Mouse (Mus musculus) CH12.LX (cell line): ENCODE measurements around the gene Ppm1m.

Experiments
- CHD2 ChIP-seq: IDR thresholded peaks from 2 replicates; pipeline ENCODE4 v1.6.1; 2011; ENCODE audit warnings: low read length, improper control_type of control experiment
- HCFC1 ChIP-seq: IDR thresholded peaks from 2 replicates; pipeline ENCODE4 v1.6.1; 2012; ENCODE audit warnings: low read depth, mild to moderate bottlenecking, inconsistent platforms, low read length, improper control_type of control experiment
- IRF4 ChIP-seq: IDR thresholded peaks from 2 replicates; pipeline ENCODE4 v1.6.1; 2014; ENCODE audit warnings: low read depth, mild to moderate bottlenecking, inconsistent platforms, low read length, improper control_type of control experiment
- MAX ChIP-seq: IDR thresholded peaks from 2 replicates; pipeline ENCODE4 v1.6.1; 2011; ENCODE audit warnings: low read length, improper control_type of control experiment
- POLR2A ChIP-seq: IDR thresholded peaks from 2 replicates; pipeline ENCODE4 v1.6.1; 2011; ENCODE audit warnings: low read depth, mild to moderate bottlenecking, improper control_type of control experiment, low read length
- SMC3 ChIP-seq: IDR thresholded peaks from 2 replicates; pipeline ENCODE4 v1.6.1; 2011; ENCODE audit warnings: low read depth, low read length, improper control_type of control experiment
- TBP ChIP-seq: conservative IDR thresholded peaks from 2 replicates; pipeline ENCODE4 v1.6.1; 2011; ENCODE audit warnings: low read depth, low read length, improper control_type of control experiment

- TF ChIP-seq MAX (peak; percentile 39; the same call in 1 of the 2 replicates), POLR2A (0 out of 2 replicates have a peak, but pooled peaks have one; percentile 12), IRF4 (peak; percentile 34; the same call in 1 of the 2 replicates), HCFC1 (no peak), SMC3 (peak; percentile 19; the same call in 1 of the 2 replicates), TBP (peak; percentile 52; the same call in 1 of the 2 replicates), CHD2 (peak; percentile 29; the same call in 1 of the 2 replicates)
These were observed 6.5 kb downstream of the Ppm1m start for GRCm38 (mm10) chr9:106192998-106193397.
